Mouse (Mus musculus) brain, embryonic 14.5 days (tissue): ENCODE data around the gene Med27.

Source experiments
- CTCF ChIP-seq: fragments of 200-500 bp; IDR thresholded peaks from 2 replicates; pipeline ENCODE4 v1.5.1; 2012; ENCODE audit warnings: inconsistent platforms, mild to moderate bottlenecking, moderate library complexity, borderline replicate concordance; ENCODE audit not compliant: insufficient read depth, insufficient read length; ENCODE audit errors: extremely low read depth
- POLR2A ChIP-seq: fragments of 200-500 bp; IDR thresholded peaks from 2 replicates; pipeline ENCODE4 v1.6.1; 2012; ENCODE audit warnings: mild to moderate bottlenecking, inconsistent platforms, borderline replicate concordance; ENCODE audit not compliant: poor library complexity, insufficient read depth, insufficient read length, severe bottlenecking; ENCODE audit errors: extremely low read depth

DNA sequence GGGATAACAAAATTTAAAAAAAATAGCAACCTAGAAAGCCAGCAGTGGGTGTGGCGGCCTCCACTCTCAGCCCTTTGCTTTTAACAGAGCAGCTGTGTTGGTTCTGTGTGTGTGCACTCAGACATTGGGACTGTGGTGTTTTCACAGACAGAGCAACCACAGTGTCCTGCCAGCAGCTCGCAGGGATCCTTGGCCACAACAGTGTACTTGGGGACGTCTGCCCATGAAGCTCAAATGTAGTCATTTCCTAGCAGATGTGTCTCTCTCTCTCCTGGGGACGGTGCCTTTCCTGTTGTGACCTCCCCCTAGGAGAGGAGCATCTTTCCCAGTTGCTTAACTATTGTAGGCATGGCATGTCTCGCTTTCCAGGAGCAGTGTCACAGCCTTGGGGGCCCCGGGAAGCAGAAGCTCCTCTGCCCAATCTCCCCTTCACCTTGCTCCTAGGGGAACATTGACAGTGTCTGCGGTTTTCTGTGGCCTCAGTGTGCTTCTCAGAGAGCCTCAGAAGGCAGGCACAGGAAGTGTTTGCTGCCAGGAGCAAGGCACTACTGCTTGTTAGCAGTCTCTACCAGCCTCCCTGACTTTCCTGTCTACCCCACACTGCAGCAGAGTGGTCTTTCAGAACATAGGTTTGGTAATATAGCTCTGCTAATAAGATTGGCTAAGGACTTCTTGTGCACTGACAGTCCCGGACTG is 18.5 kb downstream of the Med27 start:
- TF ChIP-seq POLR2A = no peak
- no peak for TF ChIP-seq CTCF
